Mouse (Mus musculus): ENCODE measurements around the gene Zkscan3. TPM values are rescaled to one million over a fixed set of nuclear protein-coding genes. Genes with fewer than 3 reads are reported as not detected.

Zkscan3 gene
- total RNA-seq, 1 experiment, result 21.7 TPM

- Histone ChIP-seq H3K4me1 (ENCODE audit: control insufficient read depth in 2 of 2, insufficient read depth in 2 of 2, low read length in 2 of 2, poor library complexity in 1 of 2) (0 out of 4 replicates have a peak, but pooled peaks cover 0 to 2% of the 10 kb centered on the region in 2 experiments), H3K9me3 (ENCODE audit: control insufficient read depth, insufficient read depth, low read depth, low read length) (no peaks in the 10 kb centered on the region), H3K36me3 (ENCODE audit: control insufficient read depth, insufficient read depth, low read length, poor library complexity, severe bottlenecking) (peaks cover 3% of the 10 kb centered on the region; the same call in 1 of the 2 replicates), H3K27ac (ENCODE audit: insufficient read depth, low read depth, low read length, poor library complexity, severe bottlenecking) (no peak overlapping the region), H3K9ac (ENCODE audit: insufficient read depth, low read depth, low read length, poor library complexity, severe bottlenecking) (peak overlapping the region; percentile 62; the same call in 1 of the 2 replicates), H3K4me3 (ENCODE audit: insufficient read depth in 1 of 2, low read depth in 1 of 2, low read length in 2 of 2, poor library complexity in 1 of 2, severe bottlenecking in 1 of 2) (peak overlapping the region; percentile 76 to 86; a peak in 2 of 4 replicates)
- no peak for DNase-seq (ENCODE audit: low read depth, low spot score)
- in situ Hi-C loops (cut with MboI; ENCODE audit: low sequenced_read_pairs in 2 of 2, unreplicated experiment in 2 of 2), result no loop called here
- TF ChIP-seq MAFK (IDR thresholded peaks at IDR 0.05; ENCODE audit: insufficient read depth, low read depth, low read length) (no peak), ZC3H11A (IDR thresholded peaks at IDR 0.05; ENCODE audit: borderline replicate concordance, low read depth, low read length) (no peak), CHD2 (IDR thresholded peaks at IDR 0.05; ENCODE audit: low read depth, low read length) (no peak), ZNF384 (IDR thresholded peaks at IDR 0.05; ENCODE audit: low read depth, low read length) (no peak), HCFC1 (IDR thresholded peaks at IDR 0.05; ENCODE audit: borderline replicate concordance, insufficient read depth, low read length) (no peak)
Measured at GRCm38 (mm10) chr13:21363719-21364118, 38.8 kb downstream of the Zkscan3 start.

GRCm38 (mm10) chr13:21362621-21363248 is 39.8 kb downstream of the Zkscan3 start, which contains the start of gene Zscan12:
Gene Zscan12 (plus strand): TSS chr13:21362820.
- Histone ChIP-seq H3K4me3 (ENCODE audit: insufficient read depth in 1 of 2, low read depth in 1 of 2, low read length in 2 of 2, poor library complexity in 1 of 2, severe bottlenecking in 1 of 2) (peak within 1 kb of the TSS; percentile 76 to 86), H3K9ac (ENCODE audit: insufficient read depth, low read depth, low read length, poor library complexity, severe bottlenecking) (peak within 1 kb of the TSS; percentile 93), H3K9me3 (ENCODE audit: control insufficient read depth, insufficient read depth, low read depth, low read length) (no peaks in the 10 kb centered on the region), H3K27ac (ENCODE audit: insufficient read depth, low read depth, low read length, poor library complexity, severe bottlenecking) (no peak within 1 kb of the TSS), H3K4me1 (ENCODE audit: control insufficient read depth in 2 of 2, insufficient read depth in 2 of 2, low read length in 2 of 2, poor library complexity in 1 of 2) (0 out of 4 replicates have a peak, but pooled peaks cover 0 to 2% of the 10 kb centered on the region in 2 experiments), H3K36me3 (ENCODE audit: control insufficient read depth, insufficient read depth, low read length, poor library complexity, severe bottlenecking) (no peaks in the 10 kb centered on the region)
- DNase-seq (ENCODE audit: low read depth, low spot score), result peak; percentile 85
- TF ChIP-seq CHD2 (IDR thresholded peaks at IDR 0.05; ENCODE audit: low read depth, low read length) (no peak), ZC3H11A (IDR thresholded peaks at IDR 0.05; ENCODE audit: borderline replicate concordance, low read depth, low read length) (no peak), MAFK (IDR thresholded peaks at IDR 0.05; ENCODE audit: insufficient read depth, low read depth, low read length) (no peak), HCFC1 (IDR thresholded peaks at IDR 0.05; ENCODE audit: borderline replicate concordance, insufficient read depth, low read length) (peak; percentile 73; the same call in 1 of the 2 replicates)
- in situ Hi-C loops (cut with MboI; ENCODE audit: low sequenced_read_pairs in 2 of 2, unreplicated experiment in 2 of 2), result no loop called here

GRCm38 (mm10) chr13:21350593-21350992 is 52.0 kb downstream of the Zkscan3 start:
- no peak overlapping the region for H3K4me3 ChIP-seq (ENCODE audit: insufficient read depth in 1 of 2, low read depth in 1 of 2, low read length in 2 of 2, poor library complexity in 1 of 2, severe bottlenecking in 1 of 2)
- H3K27ac ChIP-seq (ENCODE audit: insufficient read depth, low read depth, low read length, poor library complexity, severe bottlenecking), result no peak overlapping the region
- no peaks in the 10 kb centered on the region for H3K4me1 ChIP-seq (ENCODE audit: control insufficient read depth in 2 of 2, insufficient read depth in 2 of 2, low read length in 2 of 2, poor library complexity in 1 of 2)
- H3K9me3 ChIP-seq (ENCODE audit: control insufficient read depth, insufficient read depth, low read depth, low read length), result no peaks in the 10 kb centered on the region
- no peak overlapping the region for H3K9ac ChIP-seq (ENCODE audit: insufficient read depth, low read depth, low read length, poor library complexity, severe bottlenecking)
- TF ChIP-seq ZC3H11A (IDR thresholded peaks at IDR 0.05; ENCODE audit: borderline replicate concordance, low read depth, low read length) (no peak), ZNF384 (IDR thresholded peaks at IDR 0.05; ENCODE audit: low read depth, low read length) (no peak), HCFC1 (IDR thresholded peaks at IDR 0.05; ENCODE audit: borderline replicate concordance, insufficient read depth, low read length) (no peak), CHD2 (IDR thresholded peaks at IDR 0.05; ENCODE audit: low read depth, low read length) (no peak), MAFK (IDR thresholded peaks at IDR 0.05; ENCODE audit: insufficient read depth, low read depth, low read length) (no peak)
- DNase-seq (ENCODE audit: low read depth, low spot score), result no peak
- no peaks in the 10 kb centered on the region for H3K36me3 ChIP-seq (ENCODE audit: control insufficient read depth, insufficient read depth, low read length, poor library complexity, severe bottlenecking)
- in situ Hi-C loops (cut with MboI; ENCODE audit: low sequenced_read_pairs in 2 of 2, unreplicated experiment in 2 of 2), result no loop called here

- in situ Hi-C loops (cut with MboI; ENCODE audit: low sequenced_read_pairs in 2 of 2, unreplicated experiment in 2 of 2), result no loop called here
- no peak within 1 kb of the TSS for H3K4me3 ChIP-seq (ENCODE audit: insufficient read depth in 1 of 2, low read depth in 1 of 2, low read length in 2 of 2, poor library complexity in 1 of 2, severe bottlenecking in 1 of 2)
- H3K4me1 ChIP-seq (ENCODE audit: control insufficient read depth in 2 of 2, insufficient read depth in 2 of 2, low read length in 2 of 2, poor library complexity in 1 of 2), result no peaks in the 10 kb centered on the region
- TF ChIP-seq HCFC1 (IDR thresholded peaks at IDR 0.05; ENCODE audit: borderline replicate concordance, insufficient read depth, low read length) (no peak), CHD2 (IDR thresholded peaks at IDR 0.05; ENCODE audit: low read depth, low read length) (no peak), ZC3H11A (IDR thresholded peaks at IDR 0.05; ENCODE audit: borderline replicate concordance, low read depth, low read length) (no peak), ZNF384 (IDR thresholded peaks at IDR 0.05; ENCODE audit: low read depth, low read length) (no peak), MAFK (IDR thresholded peaks at IDR 0.05; ENCODE audit: insufficient read depth, low read depth, low read length) (no peak)
- no peak within 1 kb of the TSS for H3K27ac ChIP-seq (ENCODE audit: insufficient read depth, low read depth, low read length, poor library complexity, severe bottlenecking)
- no peaks in the 10 kb centered on the region for H3K36me3 ChIP-seq (ENCODE audit: control insufficient read depth, insufficient read depth, low read length, poor library complexity, severe bottlenecking)
- no peak for DNase-seq (ENCODE audit: low read depth, low spot score)
- H3K9me3 ChIP-seq (ENCODE audit: control insufficient read depth, insufficient read depth, low read depth, low read length), result no peaks in the 10 kb centered on the region
- no peak within 1 kb of the TSS for H3K9ac ChIP-seq (ENCODE audit: insufficient read depth, low read depth, low read length, poor library complexity, severe bottlenecking)
Measured at GRCm38 (mm10) chr13:21346610-21347009, 55.9 kb downstream of the Zkscan3 start, which contains the start of gene Olfr1367. Gene Olfr1367 (plus strand): TSS chr13:21346910.

Other genes with a start within 250 kb of the Zkscan3 start
- gene Trim27, start 223.3 kb downstream of the Zkscan3 start, total RNA-seq (2012; rRNA removed), result 115 and 128 TPM in 2 replicates
- gene Gpx5, start 110.0 kb downstream of the Zkscan3 start, total RNA-seq (2012; rRNA removed), result not detected in 2 replicates
- 2.1 and 2.2 TPM in 2 replicates for gene Gpx6, start 90.6 kb downstream of the Zkscan3 start, total RNA-seq (2012; rRNA removed)
- gene Olfr1367, start 55.8 kb downstream of the Zkscan3 start, total RNA-seq (2012; rRNA removed), result not detected in 2 replicates
- gene Zscan12, start 39.9 kb downstream of the Zkscan3 start, total RNA-seq (2012; rRNA removed), result 7.1 and 10.4 TPM in 2 replicates
- gene Pgbd1, start 38.3 kb upstream of the Zkscan3 start, total RNA-seq (2012; rRNA removed), result 1.2 and 1.5 TPM in 2 replicates
- 22.9 and 25.8 TPM in 2 replicates for gene Zscan26, start 51.0 kb upstream of the Zkscan3 start, total RNA-seq (2012; rRNA removed)
- gene Nkapl, start 65.8 kb upstream of the Zkscan3 start, total RNA-seq (2012; rRNA removed), result 0.58 and 0.98 TPM in 2 replicates
- gene Zkscan4, start 76.2 kb upstream of the Zkscan3 start, total RNA-seq (2012; rRNA removed), result 0.31 and 0.79 TPM in 2 replicates
- gene Gm10065, start 76.7 kb upstream of the Zkscan3 start, total RNA-seq (2012; rRNA removed), result not detected in 2 replicates
- 0.11 and 0.31 TPM in 2 replicates for gene AK157302, start 92.5 kb upstream of the Zkscan3 start, total RNA-seq (2012; rRNA removed)
- gene Gm11273, start 98.7 kb upstream of the Zkscan3 start, total RNA-seq (2012; rRNA removed), result 23.4 and 35.7 TPM in 2 replicates
- gene Zkscan8, start 128.4 kb upstream of the Zkscan3 start, total RNA-seq (2012; rRNA removed), result 9.2 and 16.1 TPM in 2 replicates
- not detected in 2 replicates for gene Olfr1366, start 140.1 kb upstream of the Zkscan3 start, total RNA-seq (2012; rRNA removed)
- not detected in 2 replicates for gene Olfr1535, start 157.1 kb upstream of the Zkscan3 start, total RNA-seq (2012; rRNA removed)
- not detected in 2 replicates for gene Olfr1364, start 179.0 kb upstream of the Zkscan3 start, total RNA-seq (2012; rRNA removed)
- gene Olfr1362, start 211.3 kb upstream of the Zkscan3 start, total RNA-seq (2012; rRNA removed), result not detected in 2 replicates
- gene Olfr11, start 239.8 kb upstream of the Zkscan3 start, total RNA-seq (2012; rRNA removed), result 0.13 TPM in 1 of 2 replicates, not detected in the other